Mouse (Mus musculus) ES-Bruce4 (cell line): ENCODE data around the gene Tmem184b. TPM values are rescaled to one million over a fixed set of nuclear protein-coding genes. Genes with fewer than 3 reads are reported as not detected.

Source experiments
- H3K27ac ChIP-seq: 2 replicates; pipeline ENCODE4 v1.5.1; 2012; ENCODE audit warnings: low read length, inconsistent platforms; ENCODE audit not compliant: insufficient read depth
- H3K27me3 ChIP-seq: 2 replicates; pipeline ENCODE4 v1.6.1; 2012; ENCODE audit warnings: mild to moderate bottlenecking, low read length, inconsistent platforms; ENCODE audit not compliant: control insufficient read depth, poor library complexity, insufficient read depth, severe bottlenecking
- H3K36me3 ChIP-seq: 2 replicates; pipeline ENCODE4 v1.6.1; 2012; ENCODE audit warnings: inconsistent platforms, mild to moderate bottlenecking, low read length, moderate library complexity; ENCODE audit not compliant: control insufficient read depth, poor library complexity, insufficient read depth, severe bottlenecking
- H3K4me1 ChIP-seq: one replicate; pipeline ENCODE4 v1.8.1; 2011; ENCODE audit warnings: low read length; ENCODE audit not compliant: control insufficient read depth, insufficient read depth
- H3K4me3 ChIP-seq: 2 replicates; pipeline ENCODE4 v1.5.1; 2011; ENCODE audit warnings: low read depth, mild to moderate bottlenecking, low read length
- H3K9ac ChIP-seq: 2 replicates; pipeline ENCODE4 v1.6.1; 2012; ENCODE audit warnings: low read depth, mild to moderate bottlenecking, inconsistent platforms; ENCODE audit not compliant: poor library complexity, severe bottlenecking
- H3K9me3 ChIP-seq: replicated peaks from 2 replicates; pipeline ENCODE4 v1.6.1; 2012; ENCODE audit warnings: mild to moderate bottlenecking, low read length, inconsistent platforms; ENCODE audit not compliant: control insufficient read depth, poor library complexity, insufficient read depth, severe bottlenecking
- CTCF ChIP-seq: IDR thresholded peaks from one replicate; pipeline ENCODE4 v1.8.1; 2011; ENCODE audit warnings: low read depth, low read length
- EP300 ChIP-seq: IDR thresholded peaks from 2 replicates; pipeline ENCODE4 v1.6.1; 2011; ENCODE audit warnings: low read depth, low read length; ENCODE audit not compliant: insufficient read depth
- POLR2A ChIP-seq: IDR thresholded peaks from one replicate; pipeline ENCODE4 v1.8.1; 2011; ENCODE audit warnings: low read length; ENCODE audit not compliant: insufficient read depth
- polyA plus RNA-seq: library from polyadenylated mRNA; stranded (reverse); fragments of >200 nt; gene quantifications from 2 replicates; pipeline ENCODE4 v1.2.4, GENCODE M21; 2011; ENCODE audit warnings: low read depth; ENCODE audit not compliant: missing spikeins, insufficient read depth, insufficient read length

The Tmem184b gene
- polyA plus RNA-seq, 1 experiment = 59.6 TPM

- H3K4me3 ChIP-seq = peak overlapping the region; percentile 53
- no peaks in the 10 kb centered on the region for H3K9me3 ChIP-seq
- no peak overlapping the region for H3K27ac ChIP-seq
- no peak for TF ChIP-seq EP300
- no peak for TF ChIP-seq POLR2A
- no peak for TF ChIP-seq CTCF
- peak overlapping the region; percentile 95 for H3K9ac ChIP-seq
- H3K4me1 ChIP-seq = peaks cover 22% of the 10 kb centered on the region
- H3K36me3 ChIP-seq = no peaks in the 10 kb centered on the region
- H3K27me3 ChIP-seq = no peaks in the 10 kb centered on the region
Measured at GRCm38 (mm10) chr15:79442257-79442611, 38.9 kb upstream of the Tmem184b start.

GRCm38 (mm10) chr15:79441331-79442256, 38.2 kb upstream of the Tmem184b start:
- Histone ChIP-seq H3K9me3 (no peaks in the 10 kb centered on the region), H3K4me1 (peaks cover 22% of the 10 kb centered on the region), H3K27me3 (no peaks in the 10 kb centered on the region), H3K9ac (peak overlapping the region; percentile 95), H3K4me3 (peak overlapping the region; percentile 67), H3K36me3 (no peaks in the 10 kb centered on the region), H3K27ac (0 out of 2 replicates have a peak overlapping the region, but pooled peaks have one; percentile 24)
- no peak for TF ChIP-seq EP300
- TF ChIP-seq POLR2A = no peak
- TF ChIP-seq CTCF = no peak

- Histone ChIP-seq H3K27ac (0 out of 2 replicates have a peak overlapping the region, but pooled peaks have one; percentile 24), H3K9ac (peak overlapping the region; percentile 95), H3K27me3 (no peaks in the 10 kb centered on the region), H3K4me1 (peaks cover 29% of the 10 kb centered on the region), H3K36me3 (no peaks in the 10 kb centered on the region), H3K4me3 (peak overlapping the region; percentile 67), H3K9me3 (no peaks in the 10 kb centered on the region)
- TF ChIP-seq CTCF (no peak), POLR2A (no peak), EP300 (no peak)
Measured at GRCm38 (mm10) chr15:79440651-79441330, 37.4 kb upstream of the Tmem184b start.

GRCm38 (mm10) chr15:79440223-79440622, 36.9 kb upstream of the Tmem184b start:
- Histone ChIP-seq H3K9me3 (no peaks in the 10 kb centered on the region), H3K4me3 (no peak overlapping the region), H3K4me1 (peaks cover 34% of the 10 kb centered on the region), H3K27ac (no peak overlapping the region), H3K27me3 (no peaks in the 10 kb centered on the region), H3K36me3 (no peaks in the 10 kb centered on the region), H3K9ac (peak overlapping the region; percentile 95; the same call in 1 of the 2 replicates)
- TF ChIP-seq CTCF (no peak), EP300 (no peak)

- no peak overlapping the region for H3K4me3 ChIP-seq
- no peak overlapping the region for H3K9ac ChIP-seq
- H3K27me3 ChIP-seq = no peaks in the 10 kb centered on the region
- H3K36me3 ChIP-seq = no peaks in the 10 kb centered on the region
- no peak for TF ChIP-seq EP300
- TF ChIP-seq POLR2A = no peak
- TF ChIP-seq CTCF = no peak
- H3K4me1 ChIP-seq = peaks cover 38% of the 10 kb centered on the region
- peak overlapping the region; percentile 42; the same call in 1 of the 2 replicates for H3K27ac ChIP-seq
- no peaks in the 10 kb centered on the region for H3K9me3 ChIP-seq
Measured at GRCm38 (mm10) chr15:79439386-79439785, 36.0 kb upstream of the Tmem184b start.
